Mouse (Mus musculus) brain, adult 10 weeks (tissue): ENCODE measurements around the gene Mrpl18. TPM values are rescaled to one million over a fixed set of nuclear protein-coding genes. Genes with fewer than 3 reads are reported as not detected.

Experiments
- polyA plus RNA-seq: library from polyadenylated mRNA; stranded (reverse); fragments of 350-450 nt; fragmentation: Illumina TruSeq; extraction: RNeasy Lipid Tissue Mini Kit (QIAGEN cat#74804); gene quantifications from one replicate; pipeline ENCODE4 v1.2.3, GENCODE M21; 2015; ENCODE audit warnings: low read depth, low replicate concordance

The Mrpl18 gene
- polyA plus RNA-seq = 80.3 TPM

GRCm38 (mm10) chr17:12915881-12916583 lies at the start of gene Mrpl18:
TSS of gene Mrpl18 (minus strand) at chr17:12916345.

DNA sequence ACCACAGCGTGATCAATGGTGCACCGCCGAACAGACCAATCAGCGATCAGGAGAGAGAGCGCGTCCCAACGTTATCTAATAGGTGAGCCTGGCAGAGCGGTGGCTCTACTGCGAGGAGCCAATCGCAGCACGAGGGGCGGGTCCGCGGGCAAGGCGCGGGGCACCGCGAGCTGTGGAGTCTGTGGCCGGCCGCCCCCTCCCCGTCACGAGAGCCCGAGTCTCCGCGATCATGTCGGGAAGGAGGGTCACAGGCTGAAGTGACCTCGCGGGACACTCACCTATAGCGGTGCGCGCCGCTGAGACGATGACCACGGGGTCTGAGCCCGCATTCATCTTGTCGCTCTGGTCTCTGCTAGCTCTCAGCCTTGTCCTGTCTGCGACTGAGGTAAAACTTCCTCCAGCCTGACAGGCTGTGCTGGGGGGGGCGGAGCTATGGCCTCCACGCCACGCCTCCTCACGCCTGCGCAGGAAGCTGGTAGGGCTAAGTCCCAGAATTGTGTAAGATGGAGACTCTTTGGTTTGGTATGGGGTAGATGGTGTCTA lies 44.3 kb upstream of the Mrpl18 start, which contains the start of gene Acat2:
Gene Acat2, minus strand, starts transcription at position 417 of the 543 bp plus-strand sequence.

GRCm38 (mm10) chr17:12940151-12940805 lies 24.1 kb upstream of the Mrpl18 start, which contains the start of gene Acat3:
TSS of gene Acat3 (minus strand) at chr17:12940600.

DNA sequence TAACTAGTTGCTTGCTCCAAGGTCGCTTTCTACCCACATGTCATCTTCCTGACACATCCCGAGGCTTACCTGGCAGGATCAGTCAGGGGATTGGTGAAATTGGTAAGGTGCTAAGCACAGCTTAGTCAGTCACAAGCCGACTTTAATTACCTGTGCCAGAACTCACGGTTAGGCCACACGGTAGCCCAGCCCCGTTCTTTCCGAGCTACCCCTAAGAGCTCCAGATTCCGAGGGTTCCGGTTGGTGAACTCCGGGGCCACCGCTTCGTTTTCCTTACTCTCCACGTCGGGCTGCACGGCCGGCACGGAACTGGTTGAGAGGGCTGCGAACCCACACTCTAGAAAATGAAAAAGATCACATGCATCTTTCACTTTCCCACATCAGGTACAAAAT lies 661 bp downstream of the Mrpl18 start, which contains the start of gene Tcp1:
Gene Tcp1, plus strand, starts transcription at position 214 of the 393 bp plus-strand sequence.

DNA sequence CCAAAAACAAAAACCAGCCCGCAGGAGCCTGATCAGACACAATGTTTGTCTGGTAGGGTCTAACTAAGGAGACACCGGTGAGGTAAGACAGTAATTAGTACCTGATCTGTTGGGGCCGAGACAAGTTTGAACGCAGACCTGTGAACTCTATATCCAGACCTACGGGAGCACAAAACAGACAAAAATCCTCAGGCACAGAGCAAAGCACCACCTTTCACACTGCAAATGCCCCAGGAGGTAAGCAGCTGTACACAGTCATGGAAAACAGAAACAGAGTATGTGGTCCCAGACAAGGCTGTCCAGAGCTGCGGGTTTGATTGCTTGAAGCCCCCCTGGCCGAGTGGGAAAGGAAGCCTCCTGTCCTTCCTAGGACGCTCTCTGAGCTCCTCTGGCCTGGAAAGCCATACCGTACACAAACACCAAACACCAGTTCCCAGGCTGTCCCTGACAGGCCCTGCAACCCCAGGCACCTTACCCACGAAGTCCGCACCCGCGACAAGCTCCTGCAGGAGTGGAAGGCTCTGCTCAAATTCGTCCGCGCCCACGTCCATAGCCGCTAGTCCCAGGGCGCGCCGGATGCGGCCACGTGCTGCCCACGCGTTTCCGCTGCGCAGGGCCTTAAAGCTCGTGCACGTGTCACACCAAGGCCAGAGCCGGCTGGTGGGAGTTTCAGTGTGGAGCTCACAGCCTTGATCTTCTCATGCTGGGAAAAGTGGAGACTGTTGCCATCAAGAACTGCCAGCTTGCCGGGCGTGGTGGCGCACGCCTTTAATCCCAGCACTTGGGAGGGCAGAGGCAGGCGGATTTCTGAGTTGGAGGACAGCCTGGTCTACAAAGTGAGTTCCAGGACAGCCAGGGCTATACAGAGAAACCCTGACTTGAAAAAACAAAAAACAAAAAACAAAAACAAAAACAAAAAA lies 6.5 kb downstream of the Mrpl18 start, which contains the start of gene Pnldc1:
Gene Pnldc1, minus strand, starts transcription at position 870 of the 920 bp plus-strand sequence.

DNA sequence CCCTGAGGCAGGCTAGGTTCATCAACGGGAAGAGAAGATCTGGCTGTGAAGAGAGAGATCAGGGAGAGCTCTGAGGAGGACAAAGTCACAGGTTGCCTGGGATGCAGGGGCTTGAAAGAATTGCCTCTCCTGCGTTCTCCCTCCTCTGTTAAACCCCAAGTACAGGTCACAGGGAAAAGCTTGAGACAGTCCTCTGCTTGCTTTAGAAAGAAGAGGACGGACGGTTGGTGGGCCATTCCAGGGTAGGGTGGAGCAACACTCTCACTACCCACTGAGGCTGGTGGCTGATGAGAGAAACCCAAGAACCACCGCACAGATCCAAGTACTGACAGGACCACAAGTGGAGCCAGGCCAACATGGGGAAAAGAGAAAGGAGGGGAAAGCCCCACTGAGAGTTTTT lies 40.4 kb downstream of the Mrpl18 start, which contains the start of gene Mrgprh:
Gene Mrgprh, plus strand, starts transcription at position 301 of the 400 bp plus-strand sequence.

DNA sequence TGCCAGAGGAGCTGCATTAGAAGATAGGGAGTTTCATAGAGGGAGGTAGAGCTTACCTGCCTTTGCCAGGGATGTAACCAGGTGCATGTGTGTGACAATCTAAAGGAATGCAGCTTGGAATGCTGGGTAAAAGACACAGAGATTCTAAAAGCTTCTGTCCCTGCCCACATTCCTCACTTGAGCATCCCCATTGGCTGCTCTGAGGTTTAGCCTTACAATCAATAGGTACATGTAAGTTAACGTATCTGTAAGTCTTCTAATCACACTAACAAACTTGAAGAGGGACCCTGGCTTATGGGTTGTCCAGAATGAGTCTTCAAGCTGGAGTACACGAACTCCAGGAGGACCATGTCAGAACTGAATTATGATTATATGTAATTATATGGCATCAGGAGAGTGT lies 48.1 kb downstream of the Mrpl18 start, which contains the start of gene Mas1:
Gene Mas1, minus strand, starts transcription at position 101 of the 400 bp plus-strand sequence.

Other genes with a start within 250 kb of the Mrpl18 start
- not detected for gene Slc22a1, start 240.5 kb downstream of the Mrpl18 start, polyA plus RNA-seq
- 8.9 TPM for gene Igf2r, start 146.7 kb downstream of the Mrpl18 start, polyA plus RNA-seq
- 21.5 TPM for gene Mas1, start 48.2 kb downstream of the Mrpl18 start, polyA plus RNA-seq
- gene Mrgprh, start 40.3 kb downstream of the Mrpl18 start, polyA plus RNA-seq = not detected
- gene Pnldc1, start 6.1 kb downstream of the Mrpl18 start, polyA plus RNA-seq = 0.79 TPM
- gene Tcp1, start 644 bp downstream of the Mrpl18 start, polyA plus RNA-seq = 267 TPM
- gene Acat3, start 24.3 kb upstream of the Mrpl18 start, polyA plus RNA-seq = 8.3 TPM
- gene Acat2, start 44.4 kb upstream of the Mrpl18 start, polyA plus RNA-seq = 56.4 TPM
- 71.9 TPM for gene Wtap, start 77.8 kb upstream of the Mrpl18 start, polyA plus RNA-seq
- 143 TPM for gene Sod2, start 90.5 kb upstream of the Mrpl18 start, polyA plus RNA-seq
- not detected for gene Gpr31b, start 136.0 kb upstream of the Mrpl18 start, polyA plus RNA-seq
- not detected for gene Tcp10b, start 144.8 kb upstream of the Mrpl18 start, polyA plus RNA-seq
- not detected for gene Unc93a, start 215.5 kb upstream of the Mrpl18 start, polyA plus RNA-seq